Mouse (Mus musculus): ENCODE data around the gene Ildr2. TPM values are rescaled to one million over a fixed set of nuclear protein-coding genes. Genes with fewer than 3 reads are reported as not detected.

The Ildr2 gene
- polyA plus RNA-seq, 1 experiment from 2014 or later = 2.6 TPM

GRCm38 (mm10) chr1:166360896-166361295 is 107.0 kb downstream of the Ildr2 start:
- no peak for ATAC-seq
- Histone ChIP-seq H3K27me3 (replicated peaks; ENCODE audit: control insufficient read depth, insufficient read depth, low read length) (no peaks in the 10 kb centered on the region), H3K9ac (ENCODE audit: low read length) (no peak overlapping the region), H3K4me2 (ENCODE audit: low read length) (no peak overlapping the region), H3K4me1 (ENCODE audit: control insufficient read depth, insufficient read depth, low read length) (no peaks in the 10 kb centered on the region), H3K9me3 (replicated peaks; ENCODE audit: control insufficient read depth, low read length) (no peaks in the 10 kb centered on the region), H3K4me3 (ENCODE audit: low read depth, low read length) (no peak overlapping the region), H3K36me3 (ENCODE audit: control insufficient read depth, insufficient read depth, low read length) (no peaks in the 10 kb centered on the region), H3K27ac (ENCODE audit: low read depth, low read length) (no peak overlapping the region)
- 75% methylated on average over 5 of the region's 5 CpGs for WGBS
- no peak for DNase-seq (ENCODE audit: low spot score)

- H3K9me3 ChIP-seq (replicated peaks; ENCODE audit: control insufficient read depth, low read length) = no peaks in the 10 kb centered on the region
- H3K9ac ChIP-seq (ENCODE audit: low read length) = no peak overlapping the region
- DNase-seq (ENCODE audit: low spot score) (no peak), ATAC-seq (no peak)
- H3K4me2 ChIP-seq (ENCODE audit: low read length) = no peak overlapping the region
- H3K36me3 ChIP-seq (ENCODE audit: control insufficient read depth, insufficient read depth, low read length) = no peaks in the 10 kb centered on the region
- 82% methylated on average over 3 of the region's 3 CpGs for WGBS
- H3K27me3 ChIP-seq (replicated peaks; ENCODE audit: control insufficient read depth, insufficient read depth, low read length) = no peaks in the 10 kb centered on the region
- H3K4me3 ChIP-seq (ENCODE audit: low read depth, low read length) = no peak overlapping the region
- no peaks in the 10 kb centered on the region for H3K4me1 ChIP-seq (ENCODE audit: control insufficient read depth, insufficient read depth, low read length)
- no peak overlapping the region for H3K27ac ChIP-seq (ENCODE audit: low read depth, low read length)
Measured at GRCm38 (mm10) chr1:166361842-166362241, 107.9 kb downstream of the Ildr2 start.

DNA sequence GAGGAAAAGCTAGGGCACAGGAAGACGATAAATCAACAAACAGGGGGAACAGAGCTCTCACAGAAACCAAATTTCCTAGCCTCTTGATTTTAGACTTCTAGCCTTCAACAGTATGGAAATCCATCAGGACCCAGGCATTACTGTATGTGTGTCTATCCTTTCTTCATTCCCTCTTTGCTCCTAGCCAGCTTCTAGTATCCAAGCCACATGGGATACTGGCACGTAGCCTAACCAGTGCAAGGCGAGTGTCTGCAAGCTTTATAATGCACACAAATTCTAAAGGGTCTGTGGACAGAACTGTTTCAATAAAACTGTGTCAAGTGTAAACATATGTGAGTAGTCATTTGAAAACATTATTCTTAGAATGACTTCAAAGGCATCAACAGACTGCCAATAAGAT is 108.7 kb downstream of the Ildr2 start:
- Histone ChIP-seq H3K4me1 (ENCODE audit: control insufficient read depth, insufficient read depth, low read length) (no peaks in the 10 kb centered on the region), H3K4me3 (ENCODE audit: low read depth, low read length) (no peak overlapping the region), H3K27me3 (replicated peaks; ENCODE audit: control insufficient read depth, insufficient read depth, low read length) (no peaks in the 10 kb centered on the region), H3K36me3 (ENCODE audit: control insufficient read depth, insufficient read depth, low read length) (no peaks in the 10 kb centered on the region), H3K9me3 (replicated peaks; ENCODE audit: control insufficient read depth, low read length) (no peaks in the 10 kb centered on the region), H3K4me2 (ENCODE audit: low read length) (no peak overlapping the region), H3K27ac (ENCODE audit: low read depth, low read length) (no peak overlapping the region), H3K9ac (ENCODE audit: low read length) (no peak overlapping the region)
- 80% methylated on average over 3 of the region's 3 CpGs for WGBS
- ATAC-seq (no peak), DNase-seq (ENCODE audit: low spot score) (no peak)

DNA sequence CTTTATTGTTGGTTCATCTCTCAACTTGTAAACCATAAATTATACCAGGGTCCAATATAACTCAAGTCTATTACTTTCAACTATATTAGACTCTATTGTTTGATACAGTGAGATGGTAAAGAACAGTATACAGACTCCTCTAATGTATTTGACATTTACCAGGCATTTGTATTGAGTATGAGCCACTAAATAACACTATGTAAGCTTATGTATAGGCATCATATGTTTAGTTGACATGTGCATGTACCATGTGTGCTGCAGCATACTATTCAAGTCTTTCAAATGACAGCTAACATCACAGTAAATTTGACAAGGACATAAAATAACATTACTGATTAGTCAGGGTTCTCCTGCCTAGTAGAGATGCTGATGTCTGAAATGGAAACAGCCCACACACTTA is 109.2 kb downstream of the Ildr2 start:
- Histone ChIP-seq H3K27ac (ENCODE audit: low read depth, low read length) (no peak overlapping the region), H3K4me1 (ENCODE audit: control insufficient read depth, insufficient read depth, low read length) (no peaks in the 10 kb centered on the region), H3K4me3 (ENCODE audit: low read depth, low read length) (no peak overlapping the region), H3K9me3 (replicated peaks; ENCODE audit: control insufficient read depth, low read length) (no peaks in the 10 kb centered on the region), H3K27me3 (replicated peaks; ENCODE audit: control insufficient read depth, insufficient read depth, low read length) (no peaks in the 10 kb centered on the region), H3K4me2 (ENCODE audit: low read length) (no peak overlapping the region), H3K36me3 (ENCODE audit: control insufficient read depth, insufficient read depth, low read length) (no peaks in the 10 kb centered on the region), H3K9ac (ENCODE audit: low read length) (no peak overlapping the region)
- DNase-seq (ENCODE audit: low spot score) (no peak), ATAC-seq (no peak)

Other genes with a start within 250 kb of the Ildr2 start
- gene Dusp27, start 126.2 kb upstream of the Ildr2 start, polyA plus RNA-seq (2014; fragmentation: Nextera tagmentation; extraction: Ambion mirVana) = 0.70 and 0.93 TPM in 2 replicates
- not detected in 2 replicates for gene Gpa33, start 123.9 kb upstream of the Ildr2 start, polyA plus RNA-seq (2014; fragmentation: Nextera tagmentation; extraction: Ambion mirVana)
- gene Mael, start 15.4 kb upstream of the Ildr2 start, polyA plus RNA-seq (2014; fragmentation: Nextera tagmentation; extraction: Ambion mirVana) = not detected in 2 replicates
- gene Tada1, start 125.0 kb downstream of the Ildr2 start, polyA plus RNA-seq (2014; fragmentation: Nextera tagmentation; extraction: Ambion mirVana) = 113 and 127 TPM in 2 replicates
- gene Pogk, start 155.7 kb downstream of the Ildr2 start, polyA plus RNA-seq (2014; fragmentation: Nextera tagmentation; extraction: Ambion mirVana) = 34.0 and 36.4 TPM in 2 replicates
- gene Gm4846, start 243.4 kb downstream of the Ildr2 start, polyA plus RNA-seq (2014; fragmentation: Nextera tagmentation; extraction: Ambion mirVana) = not detected in 2 replicates

Data from forebrain, embryonic 14.5 days (tissue).